Mouse (Mus musculus): ENCODE measurements around the gene Setd3.

Gene Setd3

GRCm38 (mm10) chr12:108179246-108179320 is at the start of gene Setd3:
TSS of gene Setd3 (minus strand) at chr12:108179314.
- no peak for DNase-seq

DNA sequence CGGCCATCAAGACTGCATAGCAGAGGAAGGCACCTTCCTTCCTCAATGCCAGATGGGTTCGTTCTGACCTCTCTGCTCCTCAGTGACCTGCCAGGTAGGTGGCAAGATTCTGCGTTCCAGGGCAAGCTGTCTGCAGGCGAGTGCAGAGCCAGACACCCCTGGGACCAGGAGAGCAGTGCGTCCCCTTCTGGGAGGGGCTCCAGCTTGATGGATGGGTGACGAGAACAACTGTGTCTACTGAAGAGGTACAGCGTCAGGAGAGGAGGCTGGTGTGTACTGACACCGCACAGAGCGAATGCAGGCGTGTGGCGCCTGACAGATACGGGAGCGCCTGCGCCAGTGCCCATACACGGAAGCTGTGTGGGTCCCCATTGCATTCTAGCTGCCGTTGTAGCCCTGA is 48.4 kb upstream of the Setd3 start:
- no peak for DNase-seq

- DNase-seq = peak; percentile 79
These were observed 47.8 kb upstream of the Setd3 start for GRCm38 (mm10) chr12:108226941-108227340.

GRCm38 (mm10) chr12:108226216-108226615 is 47.1 kb upstream of the Setd3 start:
- no peak for DNase-seq

DNA sequence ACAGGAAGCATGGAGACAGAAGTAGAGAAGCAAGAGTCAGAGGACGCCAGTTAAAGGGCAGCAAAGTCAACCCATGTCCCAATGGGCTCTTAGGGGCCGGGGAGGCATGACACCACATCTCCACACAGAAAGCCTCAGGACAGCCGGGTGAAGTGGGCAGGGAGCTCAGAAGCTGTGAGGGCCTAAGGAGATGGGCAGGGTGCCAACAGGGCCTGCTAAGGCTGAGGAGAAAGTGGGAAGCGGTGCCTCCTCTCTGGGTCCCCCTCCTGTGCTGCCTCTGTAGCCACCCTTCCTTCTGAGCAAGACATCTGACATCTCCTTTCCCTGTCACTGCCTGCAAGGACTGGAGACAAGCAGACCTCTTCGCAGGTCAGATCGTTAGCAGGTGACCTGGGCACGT is 46.7 kb upstream of the Setd3 start:
- no peak for DNase-seq

DNA sequence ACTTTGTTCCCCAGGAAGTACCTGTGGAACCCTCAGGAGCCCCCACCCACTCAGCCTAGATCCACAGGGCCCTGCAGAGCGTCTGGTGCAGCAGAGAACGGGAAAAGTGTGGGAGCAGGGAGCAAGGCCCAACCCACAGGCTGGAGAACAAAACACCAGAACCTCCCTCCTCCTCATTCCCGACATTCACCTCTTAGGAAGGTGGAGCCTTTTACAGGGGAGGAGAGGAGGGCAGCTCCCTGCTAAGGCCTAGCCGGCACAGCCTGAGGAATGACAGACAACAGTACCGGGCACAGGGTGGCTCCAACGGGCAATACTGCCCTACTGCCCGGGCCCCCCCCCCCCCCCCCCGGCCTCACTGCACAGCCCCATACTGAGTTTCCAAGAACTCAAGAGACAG is 44.2 kb upstream of the Setd3 start:
- DNase-seq = no peak

- no peak for DNase-seq
These were observed 42.6 kb upstream of the Setd3 start for GRCm38 (mm10) chr12:108221712-108222111.

DNA sequence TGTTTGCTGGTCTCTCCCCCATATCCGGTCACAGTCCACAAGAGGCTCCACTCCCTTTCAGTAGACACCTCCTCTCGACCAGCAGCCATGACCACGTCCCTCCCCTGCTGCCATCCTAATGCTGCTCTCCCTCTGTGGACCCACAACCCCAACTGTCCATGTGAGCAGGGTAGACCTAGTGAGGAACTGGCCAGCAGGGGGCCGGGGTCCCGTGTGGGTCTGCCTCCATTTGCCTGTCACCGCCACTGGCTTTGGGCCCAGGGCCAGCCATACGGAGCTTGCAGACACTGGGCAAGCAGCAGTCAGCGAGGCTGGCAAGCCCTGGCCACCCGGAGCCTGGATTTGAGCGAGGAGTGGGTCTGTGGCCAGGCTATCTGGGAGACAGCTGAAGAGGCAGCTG is 42.1 kb upstream of the Setd3 start:
- DNase-seq = no peak

DNA sequence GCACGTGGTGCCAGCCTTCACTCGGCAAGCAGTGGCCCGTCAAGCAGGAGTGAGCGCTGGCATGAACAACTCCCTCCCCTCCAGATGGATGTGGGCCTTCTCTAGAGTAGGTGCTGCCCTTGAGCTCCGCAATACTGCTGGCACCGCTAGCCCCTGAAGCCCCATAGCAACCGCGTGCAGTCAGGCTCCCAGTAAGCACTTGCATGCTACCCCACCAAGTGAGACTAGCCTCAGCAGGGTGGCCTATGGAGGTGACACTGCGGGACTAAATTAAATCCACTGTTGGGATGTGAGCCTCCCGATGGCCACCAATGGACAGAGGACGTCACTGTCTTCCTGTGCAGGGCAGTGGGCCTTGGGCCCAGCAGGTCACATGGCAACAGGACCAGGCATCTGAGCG is 41.5 kb upstream of the Setd3 start:
- DNase-seq = no peak

DNA sequence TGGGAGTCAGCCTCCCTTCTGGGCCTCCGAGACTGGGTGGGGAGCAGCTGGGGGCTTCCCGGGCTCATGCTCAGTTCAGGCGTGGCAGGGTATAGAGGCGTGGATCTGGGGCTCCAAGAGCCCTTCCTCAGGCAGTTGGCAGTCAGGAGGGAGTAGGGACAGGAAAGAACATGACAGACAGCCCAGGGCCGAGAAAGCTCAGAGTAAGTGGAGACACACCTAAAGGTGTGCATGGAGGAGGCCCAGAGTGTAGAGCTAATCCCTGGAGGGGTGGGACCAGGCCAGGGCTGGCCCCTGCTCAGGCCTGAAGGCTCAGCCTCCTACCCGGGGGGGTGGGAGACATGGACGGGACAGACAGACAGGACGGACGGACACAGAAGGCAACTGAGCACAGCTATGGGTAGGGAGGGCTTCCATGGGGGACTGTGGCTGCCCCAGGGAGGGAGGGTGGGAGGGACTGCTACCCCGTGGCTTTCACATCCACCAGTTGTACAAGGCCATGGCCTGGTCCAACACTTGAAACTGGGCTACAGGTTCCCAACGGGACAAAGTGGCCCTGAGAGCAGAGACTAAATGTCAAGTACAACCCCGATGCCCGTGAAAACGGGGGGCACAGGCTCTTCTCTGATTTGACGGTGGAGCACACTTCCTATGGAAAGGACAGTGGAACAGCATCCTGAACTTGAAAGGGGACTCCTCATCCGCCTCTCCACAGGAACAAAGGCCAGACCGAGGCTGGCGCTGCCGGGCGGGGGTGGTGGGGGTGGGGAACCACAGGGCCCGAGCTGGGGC is 40.9 kb upstream of the Setd3 start:
- DNase-seq = no peak

DNA sequence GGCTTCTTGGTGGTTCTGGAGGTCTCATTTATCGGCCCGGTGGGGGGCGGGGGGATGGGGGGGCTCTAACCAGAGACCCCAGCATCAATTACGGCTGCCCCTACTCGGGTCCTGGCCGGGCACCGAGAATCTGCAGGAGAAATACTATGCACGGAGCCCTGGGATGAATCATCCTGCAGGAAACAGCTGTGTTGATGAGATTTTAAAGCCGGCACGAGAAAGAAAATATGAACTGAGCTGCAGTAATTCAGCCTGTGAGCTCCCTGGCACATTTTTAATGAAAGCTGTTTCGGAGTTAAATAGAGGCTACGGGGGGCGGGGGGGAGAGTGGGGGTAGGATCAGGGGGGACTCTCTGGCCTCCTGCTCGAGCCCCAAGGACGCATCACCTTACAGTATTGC is 40.0 kb upstream of the Setd3 start:
- DNase-seq = no peak

DNA sequence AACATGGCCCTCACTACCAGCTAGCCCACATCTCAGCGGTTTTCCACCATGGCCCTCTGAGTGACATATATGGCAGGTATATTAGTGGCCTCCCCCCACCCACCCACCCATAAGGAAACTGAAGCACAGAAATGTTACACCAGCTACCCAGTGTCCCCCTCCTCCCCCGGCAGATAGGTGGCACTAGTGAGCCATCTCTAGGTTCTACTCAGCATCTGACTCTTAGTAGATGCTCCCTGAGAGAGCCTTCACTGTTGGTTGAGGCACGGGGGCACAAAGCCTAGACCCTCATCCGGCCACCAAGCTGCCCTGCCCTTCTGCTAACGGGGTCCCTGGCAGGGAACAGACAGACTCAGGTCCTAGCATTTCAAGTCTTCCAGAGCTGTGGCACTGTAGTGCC is 38.5 kb upstream of the Setd3 start:
- DNase-seq = peak; percentile 72

- peak; percentile 15 for DNase-seq
These were observed 37.7 kb upstream of the Setd3 start for GRCm38 (mm10) chr12:108216611-108217370.

- DNase-seq = peak; percentile 19
These were observed 36.0 kb upstream of the Setd3 start for GRCm38 (mm10) chr12:108215090-108215489.

GRCm38 (mm10) chr12:108213090-108214041 is 34.3 kb upstream of the Setd3 start:
- DNase-seq = no peak

GRCm38 (mm10) chr12:108212476-108212875 is 33.4 kb upstream of the Setd3 start:
- no peak for DNase-seq

DNA sequence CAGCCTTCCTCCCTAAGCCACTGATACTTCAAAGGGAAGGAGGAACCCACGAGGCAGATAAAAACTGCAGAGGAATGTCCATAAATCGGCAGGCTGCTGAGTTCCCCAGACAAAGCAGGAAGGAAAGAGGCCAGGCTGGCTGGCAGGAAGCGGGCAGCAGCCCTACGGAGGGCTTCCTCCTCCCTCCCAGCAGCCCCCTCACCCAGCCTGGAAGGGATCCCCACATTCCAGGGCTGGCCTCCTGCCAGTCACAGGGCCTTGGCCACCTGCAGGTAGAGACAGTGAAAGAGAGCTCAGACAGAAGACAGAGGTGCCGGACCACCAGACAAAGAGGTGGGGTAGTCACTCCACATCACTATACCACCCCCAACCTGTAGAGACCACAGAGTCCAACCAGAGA is 33.0 kb upstream of the Setd3 start:
- DNase-seq = no peak

DNA sequence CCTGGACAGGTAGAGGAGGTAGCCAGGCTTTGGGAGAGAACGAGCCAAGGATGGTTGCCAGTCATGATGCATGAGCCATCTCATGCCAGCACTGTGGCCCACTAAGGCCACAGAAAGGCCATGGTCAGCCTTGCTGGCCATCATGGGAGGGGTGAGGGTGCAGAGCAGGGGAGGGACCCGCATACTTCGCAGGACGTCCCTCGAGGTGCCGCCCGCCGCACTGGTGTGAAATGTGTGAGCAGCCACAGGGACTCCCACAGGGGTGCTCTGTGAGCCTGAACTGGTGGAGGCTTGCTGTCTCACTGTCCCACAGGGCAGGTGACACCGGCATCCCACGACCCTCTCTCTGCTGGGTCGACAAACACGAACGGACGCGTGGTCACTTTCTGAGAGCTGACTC is 31.5 kb upstream of the Setd3 start:
- DNase-seq = peak; percentile 23

- DNase-seq = peak; percentile 80
These were observed 29.8 kb upstream of the Setd3 start for GRCm38 (mm10) chr12:108208726-108209438.

- DNase-seq = no peak
These were observed 29.1 kb upstream of the Setd3 start for GRCm38 (mm10) chr12:108208216-108208615.

- peak; percentile 82 for DNase-seq
These were observed 27.5 kb upstream of the Setd3 start for GRCm38 (mm10) chr12:108206641-108207040.

DNA sequence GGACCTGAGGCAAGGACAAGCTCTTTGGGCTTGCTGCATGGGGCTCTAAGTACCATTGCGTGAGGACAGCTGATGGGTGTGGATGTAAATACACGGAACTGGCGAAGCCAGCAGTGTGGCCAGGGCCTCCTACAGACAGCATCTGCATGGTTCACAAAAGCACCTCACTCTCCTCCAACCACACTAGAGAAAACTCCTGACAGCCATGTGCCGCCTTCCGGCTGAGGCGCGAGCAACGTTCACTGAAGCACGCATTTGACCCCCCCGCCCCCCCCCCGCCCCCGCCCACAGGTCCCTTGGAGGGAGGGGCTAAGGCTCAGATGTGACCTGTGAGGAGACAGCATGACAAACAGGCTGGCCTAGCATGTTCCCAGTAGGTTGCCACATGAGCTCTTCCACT is 25.9 kb upstream of the Setd3 start:
- DNase-seq = no peak

DNA sequence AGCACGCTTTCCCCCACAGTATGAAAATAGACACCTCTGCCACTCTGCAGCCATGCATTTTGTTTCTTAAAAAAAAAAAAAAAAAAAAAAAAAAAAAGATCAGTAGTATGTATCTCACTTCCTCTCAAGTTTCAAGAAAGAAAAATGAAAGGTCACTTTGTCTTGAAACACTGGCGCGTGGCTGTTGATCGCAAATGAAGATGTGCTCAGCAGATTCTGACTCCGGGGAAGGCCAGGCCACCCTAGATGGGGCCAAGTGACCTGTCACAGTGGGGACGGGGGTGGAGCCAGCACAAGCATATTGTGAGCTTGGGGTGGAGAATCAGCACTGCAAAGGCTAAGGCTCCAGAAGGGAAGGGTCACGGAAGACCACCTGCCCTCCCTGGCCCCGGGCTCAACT is 24.8 kb upstream of the Setd3 start:
- DNase-seq = no peak
